Mouse (Mus musculus) urinary bladder, adult 18-20 months (tissue): ENCODE measurements around the gene Wdfy4.

Experiments used
- DNase-seq, 2 experiments: peaks; one replicate each; pipeline ENCODE4 v3.0.0; 2022; ENCODE audit warnings: low spot score in 2 of 2, mixed read lengths in 2 of 2

Wdfy4 gene

GRCm38 (mm10) chr14:33189849-33190423 lies 4.6 kb upstream of the Wdfy4 start:
- no peak for DNase-seq

- no peak for DNase-seq
These were observed 3.9 kb upstream of the Wdfy4 start for GRCm38 (mm10) chr14:33189230-33189629.

DNA sequence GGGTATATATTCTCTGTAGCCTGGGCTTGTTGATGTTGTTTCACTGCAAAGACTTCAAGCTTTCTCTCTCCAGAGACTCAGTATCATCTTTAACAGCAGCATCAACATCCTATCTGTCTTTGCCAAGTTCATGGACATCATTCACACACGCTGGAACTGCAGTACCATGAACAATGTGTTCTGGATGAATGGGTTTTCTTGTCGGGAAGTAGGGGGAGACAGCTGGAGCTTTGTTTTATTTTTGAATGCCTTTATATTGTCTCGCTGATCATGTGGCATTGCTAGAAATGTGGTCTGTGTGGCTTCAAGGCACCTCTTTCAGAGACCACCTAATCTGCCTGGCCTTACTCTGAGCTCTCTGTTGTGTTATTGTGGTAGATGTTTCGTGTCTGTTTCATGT lies 1.9 kb upstream of the Wdfy4 start:
- no peak for DNase-seq

GRCm38 (mm10) chr14:33180102-33180501 lies 5.2 kb downstream of the Wdfy4 start:
- no peak for DNase-seq

GRCm38 (mm10) chr14:33175059-33175821 lies 10.1 kb downstream of the Wdfy4 start:
- no peak for DNase-seq

GRCm38 (mm10) chr14:33171942-33172341 lies 13.4 kb downstream of the Wdfy4 start:
- no peak for DNase-seq

GRCm38 (mm10) chr14:33168750-33169149 lies 16.6 kb downstream of the Wdfy4 start:
- DNase-seq, result no peak

DNA sequence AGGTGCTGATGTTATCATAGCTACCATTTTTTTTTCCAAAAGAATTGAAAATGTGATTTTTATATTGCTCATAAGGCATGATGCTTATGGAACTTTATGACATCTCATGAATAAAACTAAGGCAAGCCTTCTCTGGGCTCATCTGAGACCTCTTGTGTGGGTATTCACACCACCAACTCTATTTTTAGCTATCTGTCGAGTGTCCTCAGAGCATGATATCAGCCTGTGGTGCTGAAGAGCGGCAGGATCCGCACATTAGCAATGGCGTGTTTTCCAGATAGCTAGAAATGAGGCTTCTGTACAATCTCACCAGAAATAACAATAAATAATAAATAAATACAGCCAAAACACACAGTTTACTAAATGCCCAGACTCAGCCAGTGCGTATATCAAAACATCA lies 23.1 kb downstream of the Wdfy4 start:
- DNase-seq, result no peak

DNA sequence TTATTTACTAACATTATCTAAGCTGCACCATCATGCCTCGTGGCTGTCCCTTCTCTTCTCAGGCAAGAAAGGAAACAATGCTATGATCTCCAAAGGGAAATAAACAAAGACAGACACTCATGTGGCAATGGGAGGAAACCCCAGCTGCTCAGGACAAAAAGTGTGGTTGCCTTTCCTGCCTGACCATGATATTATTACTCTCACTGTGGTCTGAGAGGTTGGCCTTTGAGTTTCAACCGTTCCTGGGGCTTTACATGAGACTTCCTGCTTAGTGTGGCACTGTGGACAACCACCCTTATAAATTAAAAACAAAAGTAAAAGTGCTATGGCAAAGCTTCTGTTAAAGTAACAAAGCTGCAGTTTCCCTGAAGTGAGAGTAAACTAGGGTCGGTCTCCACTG lies 27.0 kb downstream of the Wdfy4 start:
- DNase-seq, result no peak

- DNase-seq, result no peak
These were observed 32.4 kb downstream of the Wdfy4 start for GRCm38 (mm10) chr14:33152941-33153340.

GRCm38 (mm10) chr14:33146287-33146686 lies 39.0 kb downstream of the Wdfy4 start:
- peak in 1 of 2 experiments; percentile 1 for DNase-seq

DNA sequence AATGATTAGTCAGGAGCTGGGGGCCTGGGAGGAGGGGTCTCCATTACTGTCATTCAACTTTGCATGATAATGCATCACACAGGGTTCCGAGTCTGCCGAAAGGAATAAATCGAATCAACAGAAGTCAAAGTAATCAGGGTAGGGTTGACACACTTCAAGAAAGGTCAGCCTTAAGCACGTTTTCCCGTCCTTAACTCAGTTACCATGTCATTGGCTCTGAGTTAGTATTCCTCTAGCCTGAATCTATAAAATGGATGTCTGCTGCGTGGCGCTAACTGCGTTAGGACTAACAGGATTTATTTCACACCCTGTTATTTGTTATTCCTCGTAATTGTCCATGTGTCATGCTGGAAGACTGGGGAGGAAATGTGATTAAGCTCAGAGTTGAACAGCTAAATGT lies 48.5 kb downstream of the Wdfy4 start:
- DNase-seq, result no peak

GRCm38 (mm10) chr14:33135170-33135569 lies 50.1 kb downstream of the Wdfy4 start:
- no peak for DNase-seq

DNA sequence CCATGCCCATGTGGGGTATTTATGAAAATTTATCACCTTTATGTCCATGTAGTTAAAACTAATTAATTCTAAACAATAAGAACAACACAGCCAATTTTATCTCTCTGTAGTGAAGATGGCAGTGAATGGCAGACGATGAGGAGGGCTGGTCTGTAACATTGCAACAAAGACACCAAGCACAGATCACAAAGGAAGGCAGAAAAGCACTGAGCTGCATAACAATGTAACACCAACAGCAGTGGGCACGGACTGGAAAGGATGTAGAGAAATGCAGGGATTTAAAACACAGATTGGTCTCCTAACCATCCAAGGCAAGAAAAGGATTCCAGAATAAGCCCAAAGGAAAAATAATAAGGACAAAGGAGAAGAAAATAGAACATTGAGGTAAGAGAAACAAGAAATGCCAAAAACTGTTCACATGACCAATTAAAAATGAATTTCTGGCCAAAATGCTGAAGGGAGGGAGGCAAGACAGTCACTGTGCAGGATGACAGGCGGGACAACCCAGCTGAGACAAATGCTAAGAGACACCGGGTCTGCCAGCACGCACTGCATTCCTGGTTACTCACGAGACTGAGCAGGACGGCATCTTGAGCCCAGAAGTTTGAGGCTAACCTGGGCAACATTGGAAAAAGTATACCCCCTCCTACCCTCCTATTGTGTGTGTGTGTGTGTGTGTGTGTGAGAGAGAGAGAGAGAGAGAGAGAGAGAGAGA lies 54.1 kb downstream of the Wdfy4 start:
- DNase-seq, result no peak

- DNase-seq, result no peak
These were observed 68.7 kb downstream of the Wdfy4 start for GRCm38 (mm10) chr14:33116590-33116989.

GRCm38 (mm10) chr14:33104809-33105208 lies 80.5 kb downstream of the Wdfy4 start:
- DNase-seq, result no peak

GRCm38 (mm10) chr14:33101609-33102008 lies 83.7 kb downstream of the Wdfy4 start:
- DNase-seq, result no peak

- no peak for DNase-seq
These were observed 85.4 kb downstream of the Wdfy4 start for GRCm38 (mm10) chr14:33099926-33100325.

DNA sequence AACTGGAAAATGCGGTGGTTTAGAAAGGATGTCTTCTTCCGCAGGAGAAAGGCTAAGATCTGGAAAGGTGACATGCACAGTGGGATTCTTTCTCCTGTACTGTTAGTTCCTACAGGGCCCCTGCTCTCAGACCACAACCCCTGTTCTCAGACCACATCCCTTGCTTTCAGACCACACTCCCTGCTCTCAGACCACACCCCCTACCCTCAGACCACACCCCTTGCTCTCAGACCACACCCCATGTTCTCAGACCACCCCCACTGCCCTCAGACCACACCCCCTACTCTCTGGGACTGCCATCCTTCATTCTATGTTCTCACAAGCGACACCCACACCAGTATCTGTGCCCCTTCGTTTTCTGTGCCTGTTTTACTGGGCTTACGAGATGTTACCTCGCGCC lies 86.2 kb downstream of the Wdfy4 start:
- no peak for DNase-seq

- DNase-seq, result no peak
These were observed 88.8 kb downstream of the Wdfy4 start for GRCm38 (mm10) chr14:33096462-33096861.

GRCm38 (mm10) chr14:33083326-33083725 lies 102.0 kb downstream of the Wdfy4 start:
- DNase-seq, result no peak

GRCm38 (mm10) chr14:33082301-33082700 lies 103.0 kb downstream of the Wdfy4 start:
- DNase-seq, result no peak

DNA sequence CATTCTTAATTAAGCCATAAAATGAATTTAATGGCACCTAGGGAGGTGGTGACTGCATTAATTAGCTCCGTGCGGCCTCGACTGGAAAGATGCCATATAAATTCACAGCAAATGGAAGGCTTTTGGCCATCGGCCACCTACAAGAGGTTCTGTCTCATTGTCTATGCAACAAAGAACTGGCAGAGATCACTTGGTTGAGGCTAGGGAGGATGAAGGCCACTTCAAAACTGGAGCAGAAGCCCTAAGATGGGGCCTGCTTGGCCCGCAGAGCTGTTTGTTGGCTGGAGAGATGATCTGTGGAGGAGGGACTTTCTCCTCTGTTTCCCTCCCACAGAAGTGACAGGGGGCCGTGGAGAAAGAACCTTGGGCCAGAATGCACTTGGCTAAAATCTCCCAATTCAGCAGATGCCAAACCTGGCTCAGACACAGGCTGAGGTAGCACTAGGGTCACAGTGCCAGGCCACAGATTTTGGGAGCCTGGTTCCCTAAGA lies 103.9 kb downstream of the Wdfy4 start:
- no peak for DNase-seq
